Mouse (Mus musculus) bone marrow macrophage, adult 2 months (primary cell): Measurements from ENCODE around the gene Arid1b.

Experiments used
- CTCF ChIP-seq: IDR thresholded peaks from 2 replicates; pipeline ENCODE4 v1.5.1; 2012; ENCODE audit warnings: low read depth, mild to moderate bottlenecking, low read length, moderate library complexity
- POLR2A ChIP-seq: IDR thresholded peaks from 2 replicates; pipeline ENCODE4 v1.6.1; 2012; ENCODE audit warnings: mild to moderate bottlenecking, low read depth, low read length, borderline replicate concordance

GRCm38 (mm10) chr17:5084139-5084538 lies 90.0 kb downstream of the Arid1b start:
- no peak for TF ChIP-seq POLR2A
- no peak for TF ChIP-seq CTCF
